Mouse (Mus musculus): Measurements from ENCODE around the gene Cdkal1.

GRCm38 (mm10) chr13:29823487-29823886 lies 32.0 kb downstream of the Cdkal1 start:
- TF ChIP-seq CTCF (IDR thresholded peaks at IDR 0.05; ENCODE audit: low read depth) (no peak), EP300 (IDR thresholded peaks at IDR 0.05; ENCODE audit: low read depth) (no peak)

Data from liver, embryonic 14.5 days (tissue).